Mouse (Mus musculus) hindbrain, embryonic 13.5 days (tissue): ENCODE measurements at regions not wholly inside any gene's neighbourhood (a gene's known extent, or its start where the extent isn't known, plus 50 kb on each side); places are given as distances from the start of the nearest gene placed in this dataset.

Source experiments
- ATAC-seq: fragments of 200-750 bp; cut with Nextera tagmentation; 2 replicates; pipeline ENCODE4 v1.8.0; 2017; ENCODE audit warnings: moderate TSS enrichment; ENCODE audit not compliant: low FRiP score
- H3K27ac ChIP-seq: fragments of 300-500 bp; sonication (generic); 2 replicates; pipeline ENCODE4 v1.5.1; 2015; ENCODE audit warnings: inconsistent platforms, mild to moderate bottlenecking, moderate library complexity
- H3K27me3 ChIP-seq: fragments of 300-500 bp; sonication (generic); 2 replicates; pipeline ENCODE4 v1.6.1; 2015; ENCODE audit warnings: mild to moderate bottlenecking, inconsistent platforms
- H3K36me3 ChIP-seq: fragments of 300-500 bp; sonication (generic); 2 replicates; pipeline ENCODE4 v1.6.1; 2015; ENCODE audit warnings: mild to moderate bottlenecking, inconsistent platforms
- H3K4me1 ChIP-seq: fragments of 300-500 bp; sonication (generic); replicated peaks from 2 replicates; pipeline ENCODE4 v1.6.1; 2015; ENCODE audit warnings: inconsistent platforms
- H3K4me2 ChIP-seq: fragments of 300-500 bp; sonication (generic); 2 replicates; pipeline ENCODE4 v1.6.1; 2015; ENCODE audit warnings: inconsistent platforms, mild to moderate bottlenecking, moderate library complexity
- H3K4me3 ChIP-seq: fragments of 300-500 bp; sonication (generic); 2 replicates; pipeline ENCODE4 v1.5.1; 2015; ENCODE audit warnings: mild to moderate bottlenecking, inconsistent platforms
- H3K9ac ChIP-seq: fragments of 300-500 bp; sonication (generic); 2 replicates; pipeline ENCODE4 v1.6.1; 2015; ENCODE audit warnings: mild to moderate bottlenecking, inconsistent platforms
- H3K9me3 ChIP-seq: fragments of 300-500 bp; sonication (generic); 2 replicates; pipeline ENCODE4 v1.6.1; 2016; ENCODE audit warnings: inconsistent platforms
- WGBS: fragments of 180-500 bp; shearing (Covaris S2); methylation state at CpG from one replicate; pipeline ENCODE4 v1.1.7; 2015; 5-methylcytosine and 5-hydroxymethylcytosine counted together

DNA sequence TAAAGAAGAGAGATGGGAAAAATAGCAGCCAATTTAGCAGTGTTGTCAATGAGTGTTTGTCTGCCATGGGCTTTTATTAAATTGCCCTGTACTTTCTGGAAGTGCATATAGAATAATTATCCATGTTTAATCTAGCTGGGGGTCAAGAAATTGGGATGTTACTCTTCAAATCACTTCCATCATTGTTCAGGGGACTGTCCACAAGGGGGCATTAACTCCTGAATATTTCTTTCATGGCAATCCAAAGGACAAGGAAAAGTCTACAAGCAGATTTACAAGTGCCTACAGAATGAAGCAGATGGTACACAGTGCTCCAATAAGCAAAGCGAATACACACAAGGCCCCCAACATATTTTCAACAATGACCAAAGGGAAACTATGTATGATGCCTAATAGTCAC, 501.7 kb downstream of the Phex start:
- WGBS: 79% methylated on average over 1 of the region's 1 CpGs
- H3K4me3 ChIP-seq: no peak overlapping the region
- ATAC-seq: no peak
- no peaks in the 10 kb centered on the region for H3K36me3 ChIP-seq
- H3K27me3 ChIP-seq: no peaks in the 10 kb centered on the region
- H3K4me2 ChIP-seq: no peak overlapping the region
- H3K27ac ChIP-seq: no peak overlapping the region
- H3K4me1 ChIP-seq: no peaks in the 10 kb centered on the region
- H3K9me3 ChIP-seq: no peaks in the 10 kb centered on the region
- H3K9ac ChIP-seq: no peak overlapping the region
